Mouse (Mus musculus): ENCODE measurements around the gene Ddx23.

- TF ChIP-seq POLR2A (IDR thresholded peaks at IDR 0.05; ENCODE audit: borderline replicate concordance, control insufficient read depth, low read depth, low read length), result no peak
- TF ChIP-seq CTCF (IDR thresholded peaks at IDR 0.05; ENCODE audit: control insufficient read depth, insufficient read depth, low read length), result no peak
Measured at GRCm38 (mm10) chr15:98674284-98674993, 11.7 kb upstream of the Ddx23 start.

Measured in bone marrow, adult 2 months (tissue).